Mouse (Mus musculus): Measurements from ENCODE around the gene Olfr45.
"Not testable (repeated sequence)": the region's sequence is repeated elsewhere in the genome, so short reads cannot be mapped to it uniquely, and the experiment has no call there.

DNA sequence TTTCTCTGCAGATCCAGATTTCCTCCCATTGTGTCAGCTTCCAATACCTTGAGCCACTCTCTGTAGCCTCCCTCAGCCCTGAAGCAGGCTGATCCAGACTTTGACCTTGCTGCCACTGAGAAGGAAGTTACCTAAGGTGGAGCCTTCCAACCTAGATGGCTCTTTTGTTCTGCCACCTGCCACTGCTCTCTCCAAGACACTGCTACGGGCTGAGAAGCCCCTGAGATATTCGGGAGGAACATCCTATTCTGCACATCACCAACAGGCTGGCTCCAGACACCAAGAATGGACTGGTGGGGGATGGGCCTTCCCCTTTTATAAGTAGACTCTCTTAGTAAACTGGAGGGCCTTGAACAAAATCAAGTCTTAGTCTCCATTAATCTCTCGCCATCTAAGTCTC is 11.1 kb upstream of the Olfr45 start:
- not testable (repeated sequence) for TF ChIP-seq CTCF (IDR thresholded peaks at IDR 0.05; ENCODE audit: borderline replicate concordance, control insufficient read depth, extremely low read depth, insufficient read depth, low read length, poor library complexity); POLR2A (IDR thresholded peaks at IDR 0.05; ENCODE audit: control insufficient read depth, extremely low read depth, insufficient read depth, low read length, poor library complexity)

Measured in thymus, adult 2 months (tissue).